Mouse (Mus musculus) testis, adult 2 months (tissue): ENCODE data around the gene Vax2. TPM values are rescaled to one million over a fixed set of nuclear protein-coding genes. Genes with fewer than 3 reads are reported as not detected.
A peak's percentile ranks its signal among the peaks of the same experiment; 100 is the strongest.

ENCODE experiments used
- H3K27ac ChIP-seq: fragments of 200-500 bp; 2 replicates; pipeline ENCODE4 v1.5.1; 2012; ENCODE audit warnings: low read depth, low read length; ENCODE audit not compliant: control insufficient read depth, insufficient read depth
- H3K27me3 ChIP-seq: fragments of 200-500 bp; 2 replicates; pipeline ENCODE4 v1.6.1; 2012; ENCODE audit warnings: mild to moderate bottlenecking, low read length, moderate library complexity; ENCODE audit not compliant: control insufficient read depth, insufficient read depth
- H3K36me3 ChIP-seq: fragments of 200-500 bp; 2 replicates; pipeline ENCODE4 v1.6.1; 2012; ENCODE audit warnings: mild to moderate bottlenecking, low read length; ENCODE audit not compliant: control insufficient read depth, insufficient read depth
- H3K4me1 ChIP-seq: fragments of 200-500 bp; 2 replicates; pipeline ENCODE4 v1.6.1; 2012; ENCODE audit warnings: low read length; ENCODE audit not compliant: control insufficient read depth, insufficient read depth
- H3K4me3 ChIP-seq: fragments of 200-500 bp; 2 replicates; pipeline ENCODE4 v1.5.1; 2012; ENCODE audit warnings: low read depth, mild to moderate bottlenecking, low read length, moderate library complexity, mixed read lengths; ENCODE audit not compliant: control insufficient read depth
- CTCF ChIP-seq: fragments of 200-500 bp; IDR thresholded peaks from 2 replicates; pipeline ENCODE4 v1.5.1; 2012; ENCODE audit warnings: low read depth, mild to moderate bottlenecking, inconsistent platforms, low read length, moderate library complexity; ENCODE audit not compliant: control insufficient read depth, insufficient read depth, insufficient replicate concordance
- POLR2A ChIP-seq: fragments of 200-500 bp; IDR thresholded peaks from 2 replicates; pipeline ENCODE4 v1.6.1; 2012; ENCODE audit warnings: low read depth, mild to moderate bottlenecking, inconsistent platforms, low read length, moderate library complexity; ENCODE audit not compliant: control insufficient read depth
- polyA plus RNA-seq: library from polyadenylated mRNA; depleted of rRNA; stranded (reverse); fragments of >200 nt; gene quantifications from 2 replicates; pipeline ENCODE4 v1.2.3, GENCODE M21; 2012

Gene Vax2
- polyA plus RNA-seq, 1 experiment: 2.1 TPM

GRCm38 (mm10) chr6:83692962-83693361 is 18.1 kb upstream of the Vax2 start:
- no peak for TF ChIP-seq POLR2A
- Histone ChIP-seq H3K27me3 (no peaks in the 10 kb centered on the region), H3K4me3 (no peak overlapping the region), H3K4me1 (peaks cover 9% of the 10 kb centered on the region), H3K36me3 (no peaks in the 10 kb centered on the region), H3K27ac (no peak overlapping the region)

- Histone ChIP-seq H3K4me3 (no peak overlapping the region), H3K27ac (no peak overlapping the region), H3K36me3 (no peaks in the 10 kb centered on the region), H3K27me3 (no peaks in the 10 kb centered on the region), H3K4me1 (peaks cover 9% of the 10 kb centered on the region)
- TF ChIP-seq POLR2A (no peak), CTCF (peak; percentile 47; the same call in 1 of the 2 replicates)
These were observed 17.2 kb upstream of the Vax2 start for GRCm38 (mm10) chr6:83693835-83694234.

- peaks cover 9% of the 10 kb centered on the region for H3K4me1 ChIP-seq
- no peaks in the 10 kb centered on the region for H3K36me3 ChIP-seq
- H3K27ac ChIP-seq: no peak overlapping the region
- no peaks in the 10 kb centered on the region for H3K27me3 ChIP-seq
- TF ChIP-seq POLR2A: no peak
- TF ChIP-seq CTCF: no peak
- no peak overlapping the region for H3K4me3 ChIP-seq
These were observed 15.3 kb upstream of the Vax2 start for GRCm38 (mm10) chr6:83695731-83696130.

GRCm38 (mm10) chr6:83696684-83697083 is 14.4 kb upstream of the Vax2 start:
- H3K4me1 ChIP-seq: peaks cover 9% of the 10 kb centered on the region
- TF ChIP-seq POLR2A (no peak), CTCF (no peak)
- H3K4me3 ChIP-seq: no peak overlapping the region
- H3K27ac ChIP-seq: no peak overlapping the region
- H3K36me3 ChIP-seq: no peaks in the 10 kb centered on the region
- no peaks in the 10 kb centered on the region; the same call in 1 of the 2 replicates for H3K27me3 ChIP-seq

GRCm38 (mm10) chr6:83697932-83698331 is 13.1 kb upstream of the Vax2 start:
- Histone ChIP-seq H3K4me3 (no peak overlapping the region), H3K4me1 (peaks cover 7% of the 10 kb centered on the region), H3K36me3 (no peaks in the 10 kb centered on the region), H3K27ac (no peak overlapping the region), H3K27me3 (peaks cover 2% of the 10 kb centered on the region; the same call in 1 of the 2 replicates)
- no peak for TF ChIP-seq CTCF
- no peak for TF ChIP-seq POLR2A

GRCm38 (mm10) chr6:83699971-83700370 is 11.1 kb upstream of the Vax2 start:
- TF ChIP-seq POLR2A: no peak
- TF ChIP-seq CTCF: no peak
- Histone ChIP-seq H3K36me3 (no peaks in the 10 kb centered on the region), H3K27me3 (peaks cover 2% of the 10 kb centered on the region; the same call in 1 of the 2 replicates), H3K4me3 (no peak overlapping the region), H3K27ac (no peak overlapping the region), H3K4me1 (peaks cover 5% of the 10 kb centered on the region; the same call in 1 of the 2 replicates)

- TF ChIP-seq CTCF: no peak
- no peak for TF ChIP-seq POLR2A
- H3K27me3 ChIP-seq: peaks cover 2% of the 10 kb centered on the region; the same call in 1 of the 2 replicates
- no peak overlapping the region for H3K4me3 ChIP-seq
- no peaks in the 10 kb centered on the region for H3K36me3 ChIP-seq
- H3K27ac ChIP-seq: no peak overlapping the region
- H3K4me1 ChIP-seq: peaks cover 5% of the 10 kb centered on the region; the same call in 1 of the 2 replicates
These were observed 10.1 kb upstream of the Vax2 start for GRCm38 (mm10) chr6:83701001-83701400.

GRCm38 (mm10) chr6:83702146-83702999 is 8.7 kb upstream of the Vax2 start:
- peaks cover 2% of the 10 kb centered on the region; the same call in 1 of the 2 replicates for H3K27me3 ChIP-seq
- no peaks in the 10 kb centered on the region for H3K36me3 ChIP-seq
- H3K4me3 ChIP-seq: peak overlapping the region; percentile 56
- peaks cover 5% of the 10 kb centered on the region; the same call in 1 of the 2 replicates for H3K4me1 ChIP-seq
- H3K27ac ChIP-seq: no peak overlapping the region
- TF ChIP-seq POLR2A (no peak), CTCF (no peak)
